Mouse (Mus musculus) liver, embryonic 14.5 days (tissue): ENCODE results near the gene Mecom.

ENCODE experiments used
- CTCF ChIP-seq: IDR thresholded peaks from 2 replicates; pipeline ENCODE4 v1.5.1; 2016; ENCODE audit warnings: antibody characterized with exemption, low read depth, control low read depth
- EP300 ChIP-seq: IDR thresholded peaks from 2 replicates; pipeline ENCODE4 v1.6.1; 2016; ENCODE audit warnings: antibody characterized with exemption, low read depth

DNA sequence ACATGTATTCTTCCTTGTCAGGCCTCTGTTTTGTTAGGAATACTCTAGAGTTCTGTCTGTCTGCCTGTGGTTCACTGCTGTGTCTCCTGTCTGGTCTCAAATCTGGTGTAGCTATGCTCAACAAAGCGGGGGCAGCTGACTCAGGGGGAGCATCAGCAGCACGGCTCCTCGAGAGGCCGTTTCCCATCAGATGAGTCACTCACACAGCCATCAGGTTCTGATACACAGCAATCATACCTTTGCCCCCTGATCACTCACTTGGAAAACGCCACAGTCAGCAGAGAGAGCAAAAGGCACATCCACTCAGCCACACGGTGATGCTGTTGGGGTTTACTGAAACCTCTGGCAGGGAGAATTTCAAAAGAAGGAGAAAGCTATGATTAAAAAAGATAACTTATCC, 5.9 kb upstream of the Mecom start:
- no peak for TF ChIP-seq CTCF
- TF ChIP-seq EP300 = no peak
